Mouse (Mus musculus) midbrain, embryonic 15.5 days (tissue): ENCODE results near the gene Cldn19. TPM values are rescaled to one million over a fixed set of nuclear protein-coding genes. Genes with fewer than 3 reads are reported as not detected.

Experiments
- ATAC-seq: fragments of 200-750 bp; cut with Nextera tagmentation; replicated peaks from 2 replicates; pipeline ENCODE4 v1.8.0; 2017; ENCODE audit warnings: moderate TSS enrichment
- H3K27ac ChIP-seq: fragments of 300-500 bp; sonication (generic); 2 replicates; pipeline ENCODE4 v1.5.1; 2015; ENCODE audit warnings: mild to moderate bottlenecking, inconsistent platforms
- H3K27me3 ChIP-seq: fragments of 300-500 bp; sonication (generic); replicated peaks from 2 replicates; pipeline ENCODE4 v1.6.1; 2015; ENCODE audit warnings: inconsistent platforms
- H3K36me3 ChIP-seq: fragments of 300-500 bp; sonication (generic); replicated peaks from 2 replicates; pipeline ENCODE4 v1.6.1; 2015; ENCODE audit warnings: inconsistent platforms
- H3K4me1 ChIP-seq: fragments of 300-500 bp; sonication (generic); 2 replicates; pipeline ENCODE4 v1.6.1; 2015; ENCODE audit warnings: inconsistent platforms
- H3K4me2 ChIP-seq: fragments of 300-500 bp; sonication (generic); 2 replicates; pipeline ENCODE4 v1.6.1; 2015; ENCODE audit warnings: inconsistent platforms, mild to moderate bottlenecking, moderate library complexity
- H3K4me3 ChIP-seq: fragments of 300-500 bp; sonication (generic); 2 replicates; pipeline ENCODE4 v1.5.1; 2015; ENCODE audit warnings: mild to moderate bottlenecking, inconsistent platforms
- H3K9ac ChIP-seq: fragments of 300-500 bp; sonication (generic); 2 replicates; pipeline ENCODE4 v1.6.1; 2015; ENCODE audit warnings: mild to moderate bottlenecking, inconsistent platforms
- H3K9me3 ChIP-seq: fragments of 300-500 bp; sonication (generic); 2 replicates; pipeline ENCODE4 v1.6.1; 2016; ENCODE audit warnings: inconsistent platforms
- WGBS: fragments of 180-500 bp; shearing (Covaris S2); methylation state at CpG from one replicate; pipeline ENCODE4 v1.1.7; 2015; ENCODE audit warnings: mixed read lengths; 5-methylcytosine and 5-hydroxymethylcytosine counted together
- polyA plus RNA-seq: library from polyadenylated mRNA; unstranded; fragments of >200 nt; fragmentation: Nextera tagmentation; extraction: Ambion mirVana; gene quantifications from 2 replicates; pipeline ENCODE4 v1.2.1, GENCODE M21; 2015

The Cldn19 gene
- polyA plus RNA-seq, 1 experiment from 2014 or later: 0.89 TPM

DNA sequence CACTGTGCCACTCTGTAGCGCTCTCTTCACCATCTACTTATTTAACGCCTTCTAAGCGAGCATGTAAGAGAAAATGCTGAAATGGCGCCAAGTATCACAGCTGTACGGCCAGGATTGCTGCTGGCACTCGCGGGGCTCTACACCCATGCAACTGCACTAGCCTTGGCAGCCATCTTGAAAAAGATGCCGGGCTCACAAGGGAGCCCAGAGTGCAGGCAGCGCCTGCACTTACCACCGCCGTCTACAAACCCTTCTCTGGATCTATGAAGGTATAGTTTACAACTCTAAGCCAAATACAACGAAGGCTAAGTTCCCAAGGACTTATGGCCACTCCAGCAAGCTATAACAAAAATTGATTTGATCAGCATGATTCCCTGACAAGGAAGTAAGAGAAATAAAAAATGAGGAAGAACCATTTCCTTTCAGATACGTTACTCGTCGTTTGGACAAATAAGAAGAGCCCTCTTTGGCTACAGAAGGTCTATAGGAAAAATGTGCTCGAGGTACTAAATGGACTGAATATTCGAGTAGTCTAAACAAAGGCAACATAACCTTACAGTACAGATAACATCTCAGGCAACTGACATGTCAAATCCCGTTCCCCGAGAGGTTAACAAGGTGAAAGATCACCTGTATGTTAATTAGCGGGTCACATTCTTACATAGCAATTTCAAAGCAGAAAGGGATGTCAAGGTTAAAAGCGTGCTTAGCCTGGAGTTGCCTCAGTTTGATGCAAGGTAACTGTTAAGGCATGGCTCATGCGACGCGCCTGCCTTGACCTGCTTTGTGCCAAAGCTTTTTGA is 37.8 kb downstream of the Cldn19 start:
- no peak for ATAC-seq
- Histone ChIP-seq H3K27me3 (no peaks in the 10 kb centered on the region), H3K36me3 (no peaks in the 10 kb centered on the region), H3K9ac (peak overlapping the region; percentile 79), H3K4me2 (peak overlapping the region; percentile 65), H3K27ac (peak overlapping the region; percentile 88), H3K4me1 (peaks cover 34% of the 10 kb centered on the region), H3K9me3 (no peaks in the 10 kb centered on the region), H3K4me3 (peak overlapping the region; percentile 89)
- WGBS: under 1% methylated on average over 24 of the region's 24 CpGs

DNA sequence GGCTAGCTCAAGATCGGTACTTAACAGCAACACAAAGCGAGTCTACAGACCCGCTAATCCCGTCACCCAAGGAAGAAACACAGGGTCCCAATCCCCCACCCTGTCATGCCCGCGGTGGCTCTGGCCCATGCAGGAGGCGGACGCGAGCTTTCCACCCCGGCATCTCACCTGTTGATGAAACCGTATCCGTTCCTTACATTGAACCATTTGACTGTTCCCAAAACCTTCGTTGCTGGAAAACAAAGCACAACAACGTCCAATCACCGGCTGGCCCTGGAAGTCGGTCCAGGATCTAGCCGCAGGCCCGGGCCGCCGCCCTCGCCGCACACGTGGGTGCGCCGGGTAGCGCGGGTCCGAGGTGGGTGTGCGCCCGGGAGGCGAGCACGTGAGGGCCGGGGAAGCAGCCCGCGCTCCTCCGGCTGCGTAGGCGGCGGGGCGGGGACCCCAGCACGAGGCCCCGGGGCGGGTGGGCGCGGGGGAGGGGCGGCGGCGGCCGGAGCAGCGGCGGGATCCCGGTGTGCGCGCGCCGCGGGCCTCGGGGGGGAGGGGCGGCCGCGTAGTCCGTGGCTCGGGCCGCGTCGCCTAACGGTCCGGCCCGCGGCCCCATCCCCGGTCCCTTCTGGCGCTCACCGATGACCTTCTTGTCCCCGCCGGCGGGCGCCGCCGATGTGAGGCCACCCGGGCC is 38.5 kb downstream of the Cldn19 start:
- peak overlapping the region; percentile 89 for H3K4me3 ChIP-seq
- H3K9ac ChIP-seq: peak overlapping the region; percentile 79
- no peaks in the 10 kb centered on the region for H3K36me3 ChIP-seq
- peaks cover 34% of the 10 kb centered on the region for H3K4me1 ChIP-seq
- peak overlapping the region; percentile 65 for H3K4me2 ChIP-seq
- peak; percentile 37 for ATAC-seq
- H3K9me3 ChIP-seq: no peaks in the 10 kb centered on the region
- no peaks in the 10 kb centered on the region for H3K27me3 ChIP-seq
- under 1% methylated on average over 40 of the region's 80 CpGs for WGBS
- H3K27ac ChIP-seq: peak overlapping the region; percentile 88

DNA sequence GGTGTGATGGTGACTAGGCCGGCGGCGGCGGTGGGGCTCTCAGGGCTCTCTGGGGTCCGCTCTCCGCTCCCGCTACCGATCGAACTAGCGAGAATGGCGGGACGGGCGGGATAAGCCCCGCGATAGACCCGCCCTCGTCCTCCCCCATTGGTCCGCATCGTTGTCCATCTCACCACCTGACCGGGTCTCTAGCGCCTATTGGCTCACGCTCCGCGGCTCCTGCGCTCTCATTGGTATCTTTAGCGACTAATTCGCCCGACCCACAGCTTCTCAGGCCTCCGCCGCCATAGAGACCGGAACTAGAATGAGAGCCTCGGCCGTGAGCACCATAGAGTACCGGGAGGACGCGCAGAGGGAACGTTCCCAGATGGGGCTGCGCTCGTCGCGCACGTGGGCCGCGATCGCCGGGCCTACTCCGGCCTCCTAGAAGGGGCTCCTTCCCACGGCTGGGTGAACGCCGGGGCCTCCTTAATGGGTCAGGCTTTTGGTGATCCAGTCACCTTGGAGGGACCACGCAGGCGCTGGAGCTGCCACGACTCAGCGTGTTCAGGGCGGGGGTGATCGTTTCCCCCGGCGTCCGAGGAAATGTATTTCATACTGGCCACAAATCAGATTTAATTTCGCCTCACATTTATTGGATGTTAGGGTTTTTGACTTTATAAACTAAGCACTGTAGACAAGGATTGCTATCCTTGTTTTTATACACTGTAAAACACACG is 39.4 kb downstream of the Cldn19 start, which contains the start of gene Ybx1:
Gene Ybx1 (minus strand): TSS at position 190 of the 719 bp plus-strand sequence.
- under 1% methylated on average over 61 of the region's 61 CpGs for WGBS
- H3K4me1 ChIP-seq: peaks cover 31% of the 10 kb centered on the region

DNA sequence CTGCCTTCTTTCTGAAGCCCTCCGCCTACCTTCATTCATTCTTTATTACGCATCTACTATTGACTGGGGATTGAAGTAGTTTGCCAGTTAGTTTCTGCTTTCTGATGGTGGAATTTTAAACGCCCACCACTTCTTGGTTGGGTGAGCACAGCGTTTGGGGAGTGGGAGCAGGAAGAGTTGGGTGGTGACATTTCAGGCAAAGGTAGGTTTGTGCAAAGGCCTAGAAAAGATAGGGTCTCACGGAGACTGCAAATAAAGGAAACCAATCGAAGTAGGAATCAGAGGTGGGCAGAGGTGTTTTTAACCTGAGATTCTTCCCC is 39.9 kb downstream of the Cldn19 start:
- Histone ChIP-seq H3K27me3 (no peaks in the 10 kb centered on the region), H3K36me3 (no peaks in the 10 kb centered on the region), H3K9ac (peak overlapping the region; percentile 67), H3K27ac (peak overlapping the region; percentile 93), H3K4me2 (peak overlapping the region; percentile 48), H3K9me3 (no peaks in the 10 kb centered on the region), H3K4me1 (peaks cover 31% of the 10 kb centered on the region), H3K4me3 (peak overlapping the region; percentile 89)
- 4% methylated on average over 6 of the region's 6 CpGs for WGBS
- no peak for ATAC-seq

More for the DNA sequence above, 39.4 kb downstream of the Cldn19 start, which contains the start of gene Ybx1:
- Histone ChIP-seq H3K27ac (peak within 1 kb of the TSS; percentile 93), H3K9ac (peak within 1 kb of the TSS; percentile 79), H3K4me2 (peak within 1 kb of the TSS; percentile 65), H3K36me3 (no peaks in the 10 kb centered on the region), H3K9me3 (no peaks in the 10 kb centered on the region), H3K4me3 (peak within 1 kb of the TSS; percentile 89), H3K27me3 (no peaks in the 10 kb centered on the region)
- ATAC-seq: peak; percentile 99

DNA sequence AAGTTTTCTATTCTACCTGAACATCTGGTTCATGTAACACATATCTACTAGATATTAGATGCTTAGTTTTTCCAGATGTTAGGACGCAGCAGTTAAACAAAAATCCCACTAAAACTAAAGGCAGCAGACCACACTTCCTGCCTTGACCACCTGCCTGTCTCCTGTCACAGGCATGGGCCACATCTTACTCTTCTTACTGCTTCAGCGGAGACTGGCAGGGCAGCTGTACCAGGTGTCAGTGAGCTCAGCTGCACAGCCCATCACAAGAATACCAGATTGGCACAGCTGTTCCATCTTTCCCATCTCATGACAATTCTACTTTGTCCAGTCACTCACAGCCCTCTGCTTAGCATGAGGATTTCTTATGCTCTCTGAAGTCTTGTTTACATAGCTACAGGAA is 42.1 kb downstream of the Cldn19 start:
- H3K9me3 ChIP-seq: no peaks in the 10 kb centered on the region
- H3K27ac ChIP-seq: no peak overlapping the region
- peaks cover 13% of the 10 kb centered on the region for H3K4me1 ChIP-seq
- H3K4me2 ChIP-seq: no peak overlapping the region
- no peaks in the 10 kb centered on the region for H3K27me3 ChIP-seq
- H3K9ac ChIP-seq: no peak overlapping the region
- no peak for ATAC-seq
- H3K4me3 ChIP-seq: no peak overlapping the region
- 86% methylated on average over 2 of the region's 2 CpGs for WGBS
- H3K36me3 ChIP-seq: no peaks in the 10 kb centered on the region

DNA sequence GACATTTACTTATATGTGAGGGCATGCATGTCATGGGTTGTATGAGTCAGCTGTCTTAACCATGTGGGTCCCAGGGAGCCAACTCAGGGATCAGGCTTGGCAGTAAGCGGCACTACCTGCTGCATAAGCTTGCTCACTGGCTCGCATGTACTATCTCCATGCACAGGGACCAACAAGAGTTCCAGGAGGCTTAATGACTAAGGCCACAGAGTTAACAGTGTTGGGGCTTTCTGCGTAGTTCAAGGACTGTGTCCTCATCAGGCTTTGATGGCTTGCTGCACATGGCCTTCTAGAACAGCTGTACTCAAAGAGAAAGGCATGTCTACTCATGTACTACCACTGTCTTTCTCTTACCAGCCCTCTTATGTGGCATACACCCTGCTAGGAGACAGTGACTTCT is 45.5 kb downstream of the Cldn19 start:
- WGBS: 97% methylated on average over 3 of the region's 3 CpGs
- Histone ChIP-seq H3K4me2 (no peak overlapping the region), H3K9ac (no peak overlapping the region), H3K36me3 (no peaks in the 10 kb centered on the region), H3K9me3 (no peaks in the 10 kb centered on the region), H3K27me3 (no peaks in the 10 kb centered on the region), H3K4me3 (no peak overlapping the region), H3K4me1 (peaks cover 2% of the 10 kb centered on the region; the same call in 1 of the 2 replicates), H3K27ac (no peak overlapping the region)
- ATAC-seq: no peak

DNA sequence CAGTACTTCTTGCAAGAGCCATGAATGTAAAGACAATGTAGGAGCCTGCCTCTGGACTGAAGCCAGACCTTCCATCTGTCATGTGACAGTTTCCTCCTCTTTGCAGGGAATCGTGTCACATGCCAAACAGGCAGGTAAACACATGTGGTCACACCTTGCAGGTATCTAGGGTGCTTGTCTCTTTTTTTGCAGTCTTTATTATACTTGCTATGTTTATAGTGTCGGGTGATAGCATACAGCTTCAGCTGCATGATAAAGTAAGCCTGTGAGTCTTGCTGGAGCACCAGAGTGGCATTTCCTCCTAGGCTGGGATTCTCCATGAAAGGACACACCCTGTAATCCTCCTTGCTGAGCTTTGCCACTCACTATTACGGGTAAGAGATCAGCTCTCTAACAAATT is 46.6 kb downstream of the Cldn19 start:
- H3K27me3 ChIP-seq: no peaks in the 10 kb centered on the region
- no peaks in the 10 kb centered on the region for H3K36me3 ChIP-seq
- H3K4me1 ChIP-seq: no peaks in the 10 kb centered on the region
- ATAC-seq: no peak
- H3K9me3 ChIP-seq: no peaks in the 10 kb centered on the region
- 87% methylated on average over 3 of the region's 3 CpGs for WGBS
- no peak overlapping the region for H3K27ac ChIP-seq
- no peak overlapping the region for H3K9ac ChIP-seq
- no peak overlapping the region for H3K4me3 ChIP-seq
- H3K4me2 ChIP-seq: no peak overlapping the region

DNA sequence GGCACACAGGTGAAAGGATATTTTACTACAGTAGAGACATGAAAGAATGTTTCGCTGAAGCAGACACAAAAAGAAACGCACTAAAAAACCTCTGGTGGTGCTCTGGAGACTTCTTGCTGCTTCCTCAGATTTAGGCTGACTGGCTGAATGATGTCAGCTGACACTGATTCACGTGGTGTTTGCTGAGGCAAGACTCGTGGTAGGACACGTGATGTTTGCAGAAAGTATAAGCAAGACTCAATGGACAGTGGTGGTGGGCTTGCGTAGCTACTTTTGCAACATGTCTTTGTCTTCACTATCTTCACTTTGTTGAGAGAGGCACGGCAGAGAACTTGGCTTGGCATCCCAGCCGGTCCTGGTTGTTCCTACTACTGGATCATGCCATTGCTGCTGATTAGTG is 48.1 kb downstream of the Cldn19 start:
- Histone ChIP-seq H3K4me1 (no peaks in the 10 kb centered on the region), H3K9ac (no peak overlapping the region), H3K27ac (no peak overlapping the region), H3K4me3 (no peak overlapping the region), H3K27me3 (no peaks in the 10 kb centered on the region), H3K9me3 (no peaks in the 10 kb centered on the region), H3K4me2 (no peak overlapping the region), H3K36me3 (no peaks in the 10 kb centered on the region)
- WGBS: 95% methylated on average over 8 of the region's 8 CpGs
- ATAC-seq: no peak

DNA sequence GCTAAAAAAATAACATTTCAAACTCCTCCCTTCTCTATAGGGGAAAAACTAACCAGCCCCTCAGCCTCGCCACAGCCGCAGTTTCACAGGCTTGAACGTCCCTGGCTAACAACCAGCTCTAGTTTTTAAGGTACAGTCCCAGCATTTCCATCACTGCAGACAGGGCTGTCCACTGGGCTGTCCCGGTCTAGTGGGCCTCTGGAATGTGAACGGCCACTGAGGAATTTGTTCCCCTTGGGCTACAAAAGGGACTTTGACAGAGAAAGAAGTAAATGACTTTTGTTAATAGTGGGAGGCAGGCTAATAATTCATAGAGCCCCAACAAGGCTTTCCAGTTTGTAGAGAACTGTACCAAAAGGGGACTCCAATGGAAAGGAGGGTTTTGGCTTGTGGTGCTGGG is 50.2 kb downstream of the Cldn19 start:
- Histone ChIP-seq H3K4me1 (no peaks in the 10 kb centered on the region), H3K4me3 (no peak overlapping the region), H3K9ac (no peak overlapping the region), H3K27me3 (no peaks in the 10 kb centered on the region), H3K4me2 (no peak overlapping the region), H3K9me3 (no peaks in the 10 kb centered on the region), H3K36me3 (no peaks in the 10 kb centered on the region), H3K27ac (no peak overlapping the region)
- WGBS: 73% methylated on average over 5 of the region's 5 CpGs
- no peak for ATAC-seq

Other genes starting within 250 kb of the Cldn19 start
- 96.1 and 97.6 TPM in 2 replicates for gene Slc2a1, start 146.7 kb upstream of the Cldn19 start, polyA plus RNA-seq
- gene Zfp691, start 81.2 kb upstream of the Cldn19 start, polyA plus RNA-seq: 7.1 and 7.7 TPM in 2 replicates
- gene Ermap, start 65.4 kb upstream of the Cldn19 start, polyA plus RNA-seq: 1.3 and 1.4 TPM in 2 replicates
- gene Svbp, start 60.1 kb upstream of the Cldn19 start, polyA plus RNA-seq: 237 and 238 TPM in 2 replicates
- 0.26 and 0.27 TPM in 2 replicates for gene Tmem269, start 37.2 kb upstream of the Cldn19 start, polyA plus RNA-seq
- gene AU022252, start 22.7 kb upstream of the Cldn19 start, polyA plus RNA-seq: 26.8 and 31.0 TPM in 2 replicates
- 10.2 and 11.1 TPM in 2 replicates for gene P3h1, start 22.5 kb upstream of the Cldn19 start, polyA plus RNA-seq
- 822 and 848 TPM in 2 replicates for gene Ybx1, start 39.2 kb downstream of the Cldn19 start, polyA plus RNA-seq
- 45.9 and 47.3 TPM in 2 replicates for gene Ppih, start 65.1 kb downstream of the Cldn19 start, polyA plus RNA-seq
- 23.2 and 23.8 TPM in 2 replicates for gene Ccdc30, start 160.1 kb downstream of the Cldn19 start, polyA plus RNA-seq
- gene Ppcs, start 167.0 kb downstream of the Cldn19 start, polyA plus RNA-seq: 20.8 and 22.2 TPM in 2 replicates
- gene Zmynd12, start 167.4 kb downstream of the Cldn19 start, polyA plus RNA-seq: 0.18 and 0.63 TPM in 2 replicates
- gene Rimkla, start 237.2 kb downstream of the Cldn19 start, polyA plus RNA-seq: 25.5 and 27.6 TPM in 2 replicates